Mouse (Mus musculus) brain, embryonic 14.5 days (tissue): ENCODE measurements around the gene Tagln2.

Source experiments
- CTCF ChIP-seq: fragments of 200-500 bp; IDR thresholded peaks from 2 replicates; pipeline ENCODE4 v1.5.1; 2012; ENCODE audit warnings: inconsistent platforms, mild to moderate bottlenecking, moderate library complexity, borderline replicate concordance; ENCODE audit not compliant: insufficient read depth, insufficient read length; ENCODE audit errors: extremely low read depth
- POLR2A ChIP-seq: fragments of 200-500 bp; IDR thresholded peaks from 2 replicates; pipeline ENCODE4 v1.6.1; 2012; ENCODE audit warnings: mild to moderate bottlenecking, inconsistent platforms, borderline replicate concordance; ENCODE audit not compliant: poor library complexity, insufficient read depth, insufficient read length, severe bottlenecking; ENCODE audit errors: extremely low read depth

DNA sequence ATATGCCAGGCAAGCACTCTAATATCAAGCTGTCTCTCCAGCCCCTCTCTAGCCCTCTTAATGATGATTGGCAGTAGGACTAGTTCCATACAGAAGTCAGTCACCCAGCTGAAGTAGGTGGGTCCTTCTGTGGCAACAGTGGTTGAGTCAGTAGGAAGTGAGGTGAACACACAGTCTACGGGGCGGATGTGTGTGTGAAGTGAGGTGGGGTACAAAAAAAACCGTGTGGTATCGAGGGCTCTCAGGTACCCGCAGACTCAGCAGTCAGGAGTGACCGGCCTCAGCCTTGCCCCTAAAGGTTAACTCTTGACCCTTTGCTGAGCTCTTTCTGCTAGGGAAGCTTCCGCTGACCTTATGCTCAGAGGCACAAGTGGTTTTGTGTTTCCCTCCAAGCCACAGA, 48.7 kb downstream of the Tagln2 start:
- TF ChIP-seq CTCF, result no peak
- TF ChIP-seq POLR2A, result no peak
